Mouse (Mus musculus) ovary, adult 18-20 months (tissue): ENCODE data around the gene Kat7.

Source experiments
- DNase-seq: peaks from one replicate; pipeline ENCODE4 v3.0.0; 2022; ENCODE audit warnings: low spot score, mixed read lengths

Gene Kat7

GRCm38 (mm10) chr11:95310007-95310647, at the start of gene Kat7:
Gene Kat7 (minus strand): TSS chr11:95310246.
- DNase-seq: peak; percentile 98

GRCm38 (mm10) chr11:95358263-95358662, 48.2 kb upstream of the Kat7 start:
- no peak for DNase-seq

- DNase-seq: peak; percentile 26
Observed at GRCm38 (mm10) chr11:95356469-95357273, 46.6 kb upstream of the Kat7 start.

- no peak for DNase-seq
Observed at GRCm38 (mm10) chr11:95356039-95356438, 46.0 kb upstream of the Kat7 start.

DNA sequence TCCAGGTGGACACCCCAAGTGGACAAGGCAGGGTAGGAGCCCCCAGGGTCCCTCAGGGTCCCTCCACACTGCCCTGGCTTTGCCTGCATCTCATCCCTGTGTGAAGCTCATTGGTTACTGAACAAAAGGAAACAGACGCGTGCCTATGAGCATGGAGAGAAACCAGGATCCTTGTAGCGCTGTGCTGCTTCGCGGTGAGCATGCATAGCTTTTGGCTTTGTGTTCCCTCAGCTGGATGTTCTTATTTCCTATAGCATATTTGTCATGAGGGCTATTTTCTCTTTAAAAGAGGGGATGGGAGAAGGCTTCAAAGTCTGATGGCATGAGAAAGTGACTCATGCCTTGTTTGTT, 45.6 kb upstream of the Kat7 start:
- DNase-seq: no peak

GRCm38 (mm10) chr11:95354945-95355660, 45.1 kb upstream of the Kat7 start:
- DNase-seq: no peak

DNA sequence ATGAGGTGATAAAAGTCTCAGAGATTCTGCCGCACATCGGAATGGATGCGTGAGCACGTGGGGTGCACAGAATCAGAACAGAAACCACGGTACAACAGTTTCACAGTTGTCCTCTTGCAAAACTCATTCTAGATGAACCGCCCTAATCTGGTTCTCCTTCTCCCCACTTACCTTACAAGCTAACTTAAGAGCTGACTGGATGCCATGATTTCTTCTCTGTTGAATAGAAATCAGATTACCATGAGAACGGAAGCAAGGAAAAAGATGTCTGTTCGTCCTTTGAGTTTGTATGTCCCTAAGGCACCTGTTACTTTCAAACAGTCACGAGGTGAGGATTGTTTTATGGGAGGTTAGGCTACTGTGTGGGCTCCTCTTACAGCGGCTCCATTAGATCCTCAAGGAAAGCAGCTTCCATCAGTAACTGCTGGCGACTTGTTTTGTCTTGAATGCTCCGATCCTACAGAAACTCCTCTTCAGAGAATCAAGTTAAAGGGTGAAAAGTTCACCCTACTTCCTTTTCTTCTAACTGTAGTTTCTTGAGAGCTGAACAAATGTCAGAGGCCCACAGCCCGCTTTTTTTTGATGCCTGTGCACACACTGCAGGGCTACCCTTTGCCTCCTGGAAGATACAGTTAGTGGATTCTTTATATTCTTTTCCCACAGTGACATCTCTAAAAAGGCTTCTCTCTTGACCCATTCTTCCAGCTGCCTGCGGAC, 44.3 kb upstream of the Kat7 start:
- DNase-seq: no peak

DNA sequence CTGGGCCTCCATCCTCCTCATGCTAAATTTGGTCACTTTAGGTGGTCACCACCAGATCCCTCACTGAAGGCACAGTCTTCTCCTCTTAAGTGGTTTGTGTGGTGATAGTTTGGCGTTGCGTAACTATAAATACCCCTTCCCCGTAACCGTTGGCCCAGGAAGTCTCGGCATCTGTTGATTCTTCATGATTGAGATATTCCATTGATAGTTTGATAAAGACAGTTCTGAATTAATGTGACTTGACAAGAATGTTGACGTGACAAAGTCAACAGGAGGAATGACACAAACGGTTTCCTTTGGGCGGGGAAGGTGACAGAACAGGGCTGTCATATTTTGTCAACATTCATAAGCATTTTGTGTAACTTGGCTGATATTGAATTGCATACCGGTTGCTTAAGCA, 43.2 kb upstream of the Kat7 start:
- no peak for DNase-seq

DNA sequence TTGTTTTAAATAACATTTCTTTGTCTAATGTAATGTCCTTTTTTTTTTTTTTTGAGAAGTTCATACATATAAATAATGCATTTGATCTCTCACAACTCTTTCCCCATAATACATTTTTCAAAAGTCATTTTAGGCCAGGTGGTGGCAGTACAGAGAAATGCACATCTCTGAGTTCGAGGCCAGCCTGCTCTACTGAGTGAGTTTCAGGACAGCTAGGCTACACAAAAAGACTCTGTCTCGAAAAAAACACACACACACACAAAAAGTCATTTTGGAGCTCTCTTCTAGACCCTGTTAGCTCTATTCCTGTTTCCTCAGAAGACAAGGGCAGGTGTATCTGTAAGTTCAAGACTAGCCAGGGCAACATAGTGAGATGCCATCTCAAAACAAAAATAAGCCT, 42.6 kb upstream of the Kat7 start:
- no peak for DNase-seq

GRCm38 (mm10) chr11:95350960-95351359, 40.9 kb upstream of the Kat7 start:
- no peak for DNase-seq

- no peak for DNase-seq
Observed at GRCm38 (mm10) chr11:95350289-95350688, 40.2 kb upstream of the Kat7 start.

- DNase-seq: no peak
Observed at GRCm38 (mm10) chr11:95344181-95344580, 34.1 kb upstream of the Kat7 start.

DNA sequence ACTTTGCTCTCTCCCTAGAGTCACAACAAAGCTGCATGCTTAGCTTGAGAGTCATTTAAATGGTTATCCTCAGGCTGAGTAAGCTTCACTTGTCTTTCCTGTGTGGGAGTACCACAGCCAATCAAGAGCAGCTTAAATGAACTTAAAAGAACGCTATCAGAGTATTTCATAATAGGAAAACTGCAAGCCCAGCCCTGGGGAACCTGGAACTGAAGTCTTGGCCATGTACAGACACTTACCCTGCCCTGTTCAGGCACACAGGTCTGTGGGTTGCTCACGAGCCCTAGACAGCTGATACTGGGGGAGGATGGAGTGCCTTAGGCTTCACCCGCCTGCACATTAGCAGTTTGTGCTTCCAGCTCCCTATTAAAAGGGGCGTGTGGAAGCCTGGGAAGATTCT, 33.1 kb upstream of the Kat7 start:
- no peak for DNase-seq

DNA sequence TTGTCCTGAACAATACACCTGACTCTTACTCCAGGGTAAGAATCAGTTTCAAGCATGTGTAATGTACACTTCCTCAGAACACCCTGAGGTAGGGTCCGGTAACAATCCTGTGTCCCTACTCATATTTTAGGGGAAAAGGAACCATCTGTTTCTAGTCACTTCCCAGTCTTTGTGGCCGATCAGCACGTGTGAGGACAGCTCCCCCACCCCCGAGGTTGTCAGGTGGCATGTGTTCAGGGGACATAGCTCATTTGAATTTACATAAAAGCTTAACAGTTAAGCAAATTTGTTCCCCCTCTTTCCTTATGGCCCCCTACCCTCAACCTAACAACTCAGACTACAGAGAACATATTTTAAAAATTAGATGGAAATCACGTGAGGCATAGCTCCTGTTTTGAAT, 30.6 kb upstream of the Kat7 start:
- no peak for DNase-seq

DNA sequence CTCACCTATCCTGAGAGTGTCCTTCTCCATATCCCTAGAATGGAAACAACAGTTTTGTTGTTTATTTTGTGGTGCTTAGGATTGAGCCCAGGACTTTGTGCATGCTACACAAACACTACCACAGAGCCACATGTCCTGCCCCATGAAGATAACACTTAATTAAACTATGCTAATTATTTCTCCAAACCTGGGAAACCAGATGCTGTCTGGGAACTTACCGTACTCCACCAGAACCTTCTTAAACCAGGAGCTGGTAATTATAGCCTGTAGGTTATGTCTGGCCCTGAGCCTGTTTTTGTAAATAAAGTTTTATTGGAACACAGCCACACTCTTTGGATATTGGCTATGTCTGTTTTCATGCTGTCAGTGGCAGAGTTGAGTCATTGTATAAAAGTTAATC, 30.2 kb upstream of the Kat7 start:
- no peak for DNase-seq

DNA sequence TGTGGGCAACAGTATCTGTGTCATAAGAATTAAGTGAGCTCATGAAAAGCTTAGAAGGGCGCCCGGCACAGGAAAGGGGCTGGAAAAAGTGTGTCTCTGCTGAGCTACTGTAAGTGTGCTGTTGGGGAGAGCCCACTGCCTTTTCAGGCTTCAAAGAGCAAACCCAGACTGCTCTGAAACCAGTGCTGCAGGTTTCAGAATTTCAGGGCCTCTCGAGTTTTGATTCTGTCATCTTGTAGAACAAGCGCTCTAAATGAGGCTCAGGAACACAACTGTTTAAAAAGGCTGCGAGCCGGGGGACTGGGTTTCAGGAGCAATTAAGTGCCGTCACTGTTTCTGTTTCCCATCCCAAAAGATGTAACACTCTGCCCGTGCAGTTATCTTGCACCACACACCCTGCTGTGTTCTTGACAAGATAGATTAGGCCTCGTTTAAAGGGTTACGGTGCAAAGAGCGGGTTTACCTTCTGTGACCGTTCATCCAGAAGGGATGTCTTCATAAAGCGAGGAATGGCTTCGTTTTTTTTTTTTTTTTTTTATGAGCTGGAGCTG, 29.5 kb upstream of the Kat7 start:
- DNase-seq: no peak

DNA sequence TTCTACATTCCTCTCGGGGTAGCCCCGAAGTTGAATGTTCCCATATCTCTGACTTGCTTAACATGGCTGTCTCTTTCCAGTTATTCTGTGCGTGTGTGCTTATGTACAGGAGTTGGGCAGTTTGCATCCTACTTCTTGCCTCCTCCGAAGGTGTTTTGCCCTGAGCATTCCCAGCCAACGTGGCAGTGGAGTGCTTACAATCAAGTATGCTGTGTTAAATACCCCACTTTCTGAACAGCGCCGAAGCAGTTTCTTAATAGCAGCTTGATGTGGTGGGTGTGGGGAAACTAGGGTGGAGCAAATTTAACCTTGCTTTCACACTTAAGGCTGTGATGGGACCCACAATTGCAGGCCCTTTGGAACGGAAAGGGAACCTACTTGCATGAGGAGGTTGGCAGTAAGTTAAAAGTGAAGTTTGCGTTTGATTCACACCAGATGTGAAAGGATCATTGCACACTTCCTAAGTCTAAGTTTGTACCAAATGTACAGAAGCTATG, 27.8 kb upstream of the Kat7 start:
- DNase-seq: no peak

DNA sequence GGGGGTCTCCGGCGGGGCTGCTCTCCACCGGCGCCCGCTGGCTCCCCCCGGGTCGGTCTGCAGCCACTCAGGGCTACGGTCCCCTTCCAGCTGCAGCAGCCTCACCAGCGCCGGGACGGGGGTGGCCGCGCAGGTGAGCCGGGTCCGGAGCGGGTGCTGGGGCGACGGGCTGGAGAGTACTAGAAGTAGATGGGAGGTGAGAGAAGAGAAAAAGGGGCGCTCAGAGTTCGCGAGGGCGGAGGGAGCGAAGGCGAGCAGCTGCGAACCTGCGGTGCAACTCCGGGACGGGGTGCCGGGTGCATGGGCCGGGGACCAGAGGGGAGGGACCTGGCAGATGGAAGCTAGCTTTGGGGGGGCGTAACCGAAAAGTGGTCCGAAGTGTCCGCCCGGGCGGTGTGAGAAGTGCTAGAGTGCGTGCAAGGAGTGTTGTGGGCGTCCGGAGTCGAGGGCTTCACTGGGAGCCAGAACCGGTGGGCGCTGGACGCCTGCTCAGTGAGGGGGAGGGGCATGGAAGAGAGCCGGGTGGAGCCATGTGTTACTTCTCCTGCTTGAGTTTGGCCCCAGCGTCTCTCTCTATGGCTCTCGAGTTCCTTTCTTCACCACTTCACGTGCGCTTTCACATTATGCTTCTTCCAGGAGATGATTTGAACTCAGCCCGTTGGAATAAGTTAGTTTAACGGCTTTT, 27.2 kb upstream of the Kat7 start:
- DNase-seq: peak; percentile 37

DNA sequence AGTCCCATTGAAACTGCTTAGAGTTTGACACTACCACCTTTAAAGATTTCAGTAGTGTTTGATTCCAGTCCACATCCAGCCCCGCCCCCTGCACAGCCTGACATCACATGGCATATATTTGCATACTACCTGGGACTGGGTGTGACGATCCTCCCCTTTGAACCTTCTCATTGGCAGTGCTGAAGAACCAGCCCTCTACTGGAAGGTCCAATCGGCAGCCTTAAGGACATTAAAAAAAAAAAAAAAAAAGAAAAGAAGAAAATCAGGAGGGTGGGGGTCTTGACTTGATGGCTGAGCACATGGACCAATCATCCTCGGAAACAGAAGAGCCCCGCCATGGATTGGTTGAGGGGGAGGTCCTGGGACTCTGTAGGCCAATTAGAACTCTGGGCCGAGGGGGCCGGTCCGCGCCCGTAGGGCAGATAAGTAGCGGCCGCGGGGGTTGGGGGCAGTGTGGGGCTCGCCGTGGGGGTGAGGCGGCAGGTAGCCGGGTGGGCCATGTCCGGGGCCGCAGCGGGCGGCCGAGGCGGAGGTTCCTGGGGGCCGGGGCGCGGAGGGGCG, 26.6 kb upstream of the Kat7 start, which contains the start of gene Fam117a:
Gene Fam117a (plus strand): TSS at position 451 of the 561 bp plus-strand sequence.
- peak; percentile 90 for DNase-seq

DNA sequence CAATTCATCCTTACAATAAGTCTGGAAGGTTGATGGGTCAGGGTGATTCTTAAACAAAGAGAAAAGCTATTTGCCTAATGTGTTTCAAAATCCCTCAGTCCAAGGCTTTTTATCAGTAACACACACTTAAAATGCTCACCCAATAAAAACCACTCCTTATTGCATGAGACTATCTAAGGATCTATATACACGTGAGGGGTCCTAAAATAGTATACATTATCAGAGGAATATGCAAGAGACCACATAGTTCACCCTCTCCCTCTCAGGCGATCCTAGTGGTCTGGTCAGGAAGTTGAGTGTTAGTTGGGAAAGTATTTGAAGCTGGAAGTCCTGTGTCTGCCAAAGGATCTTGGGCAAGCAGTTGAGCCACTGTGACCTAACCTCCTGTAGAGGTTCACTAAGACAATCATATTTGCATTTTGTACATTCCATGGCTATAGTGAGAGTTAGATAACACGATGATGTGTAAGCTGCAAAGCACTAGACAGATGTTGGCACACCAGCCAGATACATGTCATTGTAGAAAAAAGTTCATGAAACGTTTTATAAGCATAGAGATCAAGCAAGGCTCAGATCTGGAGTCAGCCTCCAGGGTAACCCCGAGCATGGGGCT, 24.5 kb upstream of the Kat7 start:
- DNase-seq: no peak

GRCm38 (mm10) chr11:95333805-95334204, 23.8 kb upstream of the Kat7 start:
- no peak for DNase-seq
